Mouse (Mus musculus) MEL (cell line): ENCODE measurements around the gene Sema3a. TPM values are rescaled to one million over a fixed set of nuclear protein-coding genes. Genes with fewer than 3 reads are reported as not detected.

ENCODE experiments used
- DNase-seq: peaks from one replicate; pipeline ENCODE4 v3.0.0; 2011; ENCODE audit warnings: low read depth, low spot score
- H3K27ac ChIP-seq: 2 replicates; pipeline ENCODE4 v1.5.1; 2012; ENCODE audit warnings: low read depth, mild to moderate bottlenecking, control low read depth, low read length, moderate library complexity; ENCODE audit not compliant: control insufficient read depth
- H3K27me3 ChIP-seq, 2 experiments: fragments of 150-350 bp in 1 of 2; sonication (generic) in 1 of 2; 2 replicates each; pipeline ENCODE4 v1.6.1; 2012; ENCODE audit warnings: low read length in 2 of 2, mild to moderate bottlenecking in 2 of 2, improper control_type of control experiment in 1 of 2, moderate library complexity in 1 of 2; ENCODE audit not compliant: insufficient read depth in 2 of 2, control insufficient read depth in 1 of 2
- H3K36me3 ChIP-seq, 2 experiments: 2 replicates each; pipeline ENCODE4 v1.6.1; 2012 to 2014; ENCODE audit warnings: low read length in 2 of 2, improper control_type of control experiment in 1 of 2, inconsistent platforms in 1 of 2, mild to moderate bottlenecking in 1 of 2; ENCODE audit not compliant: insufficient read depth in 2 of 2, control insufficient read depth in 1 of 2
- H3K4me1 ChIP-seq, 2 experiments: fragments of 150-350 bp in 1 of 2; sonication (generic) in 1 of 2; 2 replicates each; pipeline ENCODE4 v1.6.1; 2012; ENCODE audit warnings: low read length in 2 of 2, improper control_type of control experiment in 1 of 2, mild to moderate bottlenecking in 1 of 2; ENCODE audit not compliant: insufficient read depth in 2 of 2, control insufficient read depth in 1 of 2
- H3K4me3 ChIP-seq, 2 experiments: fragments of 150-350 bp in 1 of 2; sonication (generic) in 1 of 2; 2 replicates each; pipeline ENCODE4 v1.5.1; 2012; ENCODE audit warnings: low read depth in 2 of 2, low read length in 2 of 2, mild to moderate bottlenecking in 2 of 2, moderate library complexity in 2 of 2, control low read depth in 1 of 2, improper control_type of control experiment in 1 of 2; ENCODE audit not compliant: control insufficient read depth in 1 of 2, insufficient read depth in 1 of 2
- H3K79me2 ChIP-seq: 2 replicates; pipeline ENCODE4 v1.6.1; 2012; ENCODE audit warnings: mild to moderate bottlenecking, low read length, moderate library complexity; ENCODE audit not compliant: control insufficient read depth, poor library complexity, insufficient read depth
- H3K9ac ChIP-seq: 2 replicates; pipeline ENCODE4 v1.6.1; 2012; ENCODE audit warnings: low read depth, mild to moderate bottlenecking, control low read depth, low read length, moderate library complexity; ENCODE audit not compliant: control insufficient read depth, poor library complexity, severe bottlenecking
- H3K9me3 ChIP-seq: fragments of 150-350 bp; sonication (generic); replicated peaks from 2 replicates; pipeline ENCODE4 v1.6.1; 2012; ENCODE audit warnings: mild to moderate bottlenecking, low read length, improper control_type of control experiment, moderate library complexity; ENCODE audit not compliant: insufficient read depth
- CHD2 ChIP-seq: IDR thresholded peaks from 2 replicates; pipeline ENCODE4 v1.6.1; 2011; ENCODE audit warnings: low read length, improper control_type of control experiment
- CTCF ChIP-seq, 3 experiments: IDR thresholded peaks in 2 of 3; conservative IDR thresholded peaks in 1 of 3; 2 replicates each; pipeline ENCODE4 v1.5.1; 2011 to 2012; ENCODE audit warnings: low read length in 3 of 3, low read depth in 2 of 3, mild to moderate bottlenecking in 2 of 3, improper control_type of control experiment in 1 of 3, inconsistent platforms in 1 of 3, mixed read lengths in 1 of 3, moderate library complexity in 1 of 3; ENCODE audit not compliant: control insufficient read depth in 1 of 3, insufficient read depth in 1 of 3, poor library complexity in 1 of 3, severe bottlenecking in 1 of 3
- E2F4 ChIP-seq: IDR thresholded peaks from 2 replicates; pipeline ENCODE4 v1.6.1; 2011; ENCODE audit warnings: low read depth, low read length, improper control_type of control experiment, borderline replicate concordance
- ELF1 ChIP-seq: IDR thresholded peaks from 2 replicates; pipeline ENCODE4 v1.6.1; 2014; ENCODE audit warnings: low read depth, mild to moderate bottlenecking, inconsistent platforms, low read length, improper control_type of control experiment, moderate library complexity
- GABPA ChIP-seq: IDR thresholded peaks from 2 replicates; pipeline ENCODE4 v1.6.1; 2012; ENCODE audit warnings: low read depth, mild to moderate bottlenecking, inconsistent platforms, low read length, improper control_type of control experiment, moderate library complexity
- GATA1 ChIP-seq: IDR thresholded peaks from 2 replicates; pipeline ENCODE4 v1.6.1; 2011; ENCODE audit warnings: low read depth, low read length, improper control_type of control experiment
- HCFC1 ChIP-seq: IDR thresholded peaks from 2 replicates; pipeline ENCODE4 v1.6.1; 2012; ENCODE audit warnings: low read depth, mild to moderate bottlenecking, inconsistent platforms, low read length, improper control_type of control experiment, moderate library complexity
- JUND ChIP-seq: IDR thresholded peaks from 2 replicates; pipeline ENCODE4 v1.6.1; 2011; ENCODE audit warnings: low read depth, mild to moderate bottlenecking, improper control_type of control experiment, low read length
- MAFK ChIP-seq: IDR thresholded peaks from 2 replicates; pipeline ENCODE4 v1.6.1; 2011; ENCODE audit warnings: low read depth, mild to moderate bottlenecking, low read length, improper control_type of control experiment, borderline replicate concordance
- MAZ ChIP-seq: IDR thresholded peaks from 2 replicates; pipeline ENCODE4 v1.6.1; 2012; ENCODE audit warnings: low read depth, mild to moderate bottlenecking, inconsistent platforms, low read length, improper control_type of control experiment
- MXI1 ChIP-seq: IDR thresholded peaks from 2 replicates; pipeline ENCODE4 v1.6.1; 2011; ENCODE audit warnings: mild to moderate bottlenecking, low read depth, low read length, improper control_type of control experiment
- MYB ChIP-seq: IDR thresholded peaks from 2 replicates; pipeline ENCODE4 v1.6.1; 2011; ENCODE audit warnings: mild to moderate bottlenecking, low read depth, low read length, improper control_type of control experiment
- MYC ChIP-seq: IDR thresholded peaks from 2 replicates; pipeline ENCODE4 v1.6.1; 2011; ENCODE audit warnings: low read depth, mild to moderate bottlenecking, low read length, improper control_type of control experiment, moderate library complexity
- POLR2A ChIP-seq, 2 experiments: IDR thresholded peaks; 2 replicates each; pipeline ENCODE4 v1.6.1; 2011 to 2012; ENCODE audit warnings: low read length in 2 of 2, mild to moderate bottlenecking in 2 of 2, control low read depth in 1 of 2, improper control_type of control experiment in 1 of 2, low read depth in 1 of 2, moderate library complexity in 1 of 2; ENCODE audit not compliant: control insufficient read depth in 1 of 2, insufficient read depth in 1 of 2, poor library complexity in 1 of 2
- POLR2AphosphoS5 ChIP-seq: IDR thresholded peaks from 2 replicates; pipeline ENCODE4 v1.6.1; 2012; ENCODE audit warnings: low read depth, borderline replicate concordance, mild to moderate bottlenecking, inconsistent platforms, low read length, moderate library complexity, mixed read lengths
- SIN3A ChIP-seq: IDR thresholded peaks from 2 replicates; pipeline ENCODE4 v1.6.1; 2012; ENCODE audit warnings: low read length, improper control_type of control experiment, inconsistent platforms
- SMC3 ChIP-seq: IDR thresholded peaks from 2 replicates; pipeline ENCODE4 v1.6.1; 2011; ENCODE audit warnings: low read depth, low read length, improper control_type of control experiment
- TAL1 ChIP-seq: IDR thresholded peaks from 2 replicates; pipeline ENCODE4 v1.6.1; 2012; ENCODE audit warnings: mild to moderate bottlenecking, inconsistent platforms, low read length, moderate library complexity, mixed read lengths
- TBP ChIP-seq: IDR thresholded peaks from 2 replicates; pipeline ENCODE4 v1.8.0; 2011; ENCODE audit warnings: low read depth, low read length, improper control_type of control experiment
- TCF12 ChIP-seq: IDR thresholded peaks from 2 replicates; pipeline ENCODE4 v1.6.1; 2014; ENCODE audit warnings: low read depth, mild to moderate bottlenecking, inconsistent platforms, low read length, improper control_type of control experiment, moderate library complexity
- USF1 ChIP-seq: IDR thresholded peaks from 2 replicates; pipeline ENCODE4 v1.6.1; 2014; ENCODE audit warnings: low read depth, mild to moderate bottlenecking, inconsistent platforms, low read length, improper control_type of control experiment, moderate library complexity
- USF2 ChIP-seq, 2 experiments: IDR thresholded peaks; 2 replicates each; pipeline ENCODE4 v1.6.1; 2011 to 2012; ENCODE audit warnings: improper control_type of control experiment in 2 of 2, low read length in 2 of 2, borderline replicate concordance in 1 of 2, inconsistent platforms in 1 of 2, low read depth in 1 of 2, mild to moderate bottlenecking in 1 of 2; ENCODE audit not compliant: insufficient read depth in 1 of 2
- ZC3H11A ChIP-seq: IDR thresholded peaks from 2 replicates; pipeline ENCODE4 v1.6.1; 2012; ENCODE audit warnings: low read depth, mild to moderate bottlenecking, inconsistent platforms, low read length, improper control_type of control experiment
- ZNF384 ChIP-seq: IDR thresholded peaks from 2 replicates; pipeline ENCODE4 v1.6.1; 2012; ENCODE audit warnings: low read depth, mild to moderate bottlenecking, inconsistent platforms, low read length, improper control_type of control experiment
- polyA plus RNA-seq, 2 experiments: library from polyadenylated mRNA; stranded (reverse) in 1 of 2; unstranded in 1 of 2; fragments of >175 nt in 1 of 2; fragments of >200 nt in 1 of 2; gene quantifications; 2 replicates each; pipeline versions ENCODE4 v1.2.1 to v1.2.4; 2012; ENCODE audit warnings: low replicate concordance in 2 of 2, low read depth in 1 of 2; ENCODE audit not compliant: insufficient read length in 2 of 2, insufficient read depth in 1 of 2, missing spikeins in 1 of 2
- total RNA-seq: library from RNA; depleted of rRNA; stranded (reverse); fragments of 300-350 nt; gene quantifications from 2 replicates; pipeline ENCODE4 v1.2.3, GENCODE M21; 2012

Sema3a gene
- total and polyA plus RNA-seq, 3 experiments: not detected

GRCm38 (mm10) chr5:13573867-13574266 is 448.7 kb downstream of the Sema3a start:
- H3K36me3 ChIP-seq: no peaks in the 10 kb centered on the region
- H3K9ac ChIP-seq: no peak overlapping the region
- H3K4me3 ChIP-seq: no peak overlapping the region
- no peaks in the 10 kb centered on the region for H3K27me3 ChIP-seq
- H3K79me2 ChIP-seq: no peaks in the 10 kb centered on the region
- no peaks in the 10 kb centered on the region for H3K4me1 ChIP-seq
- H3K9me3 ChIP-seq: no peaks in the 10 kb centered on the region; the same call in 1 of the 2 replicates
- no peak for DNase-seq
- TF ChIP-seq CTCF (IDR thresholded peaks at IDR 0.05 in 2 of 3, conservative IDR thresholded peaks at IDR 0.05 in 1 of 3; ENCODE audit: control insufficient read depth in 1 of 3, insufficient read depth in 1 of 3, low read depth in 2 of 3, low read length in 3 of 3, poor library complexity in 1 of 3, severe bottlenecking in 1 of 3) (no peak), MYB (no peak), SMC3 (no peak), ZC3H11A (no peak), ELF1 (no peak), TBP (no peak), E2F4 (no peak), CHD2 (no peak), GATA1 (no peak), HCFC1 (no peak), POLR2A (IDR thresholded peaks at IDR 0.05; ENCODE audit: control insufficient read depth in 1 of 2, insufficient read depth in 1 of 2, low read depth in 1 of 2, low read length in 2 of 2, poor library complexity in 1 of 2) (no peak), TAL1 (no peak), TCF12 (no peak), ZNF384 (no peak), JUND (no peak), MXI1 (no peak), GABPA (no peak)
- no peak overlapping the region for H3K27ac ChIP-seq

- Histone ChIP-seq H3K4me3 (no peak overlapping the region), H3K27ac (no peak overlapping the region), H3K27me3 (no peaks in the 10 kb centered on the region), H3K4me1 (no peaks in the 10 kb centered on the region), H3K79me2 (no peaks in the 10 kb centered on the region), H3K36me3 (no peaks in the 10 kb centered on the region), H3K9ac (no peak overlapping the region), H3K9me3 (no peaks in the 10 kb centered on the region)
- TF ChIP-seq CTCF (IDR thresholded peaks at IDR 0.05 in 2 of 3, conservative IDR thresholded peaks at IDR 0.05 in 1 of 3; ENCODE audit: control insufficient read depth in 1 of 3, insufficient read depth in 1 of 3, low read depth in 2 of 3, low read length in 3 of 3, poor library complexity in 1 of 3, severe bottlenecking in 1 of 3): no peak
- TF ChIP-seq JUND: no peak
- no peak for TF ChIP-seq MAFK
- no peak for TF ChIP-seq TCF12
- TF ChIP-seq MXI1: no peak
- no peak for TF ChIP-seq MYC
- no peak for TF ChIP-seq TBP
- TF ChIP-seq USF2 (IDR thresholded peaks at IDR 0.05; ENCODE audit: borderline replicate concordance in 1 of 2, insufficient read depth in 1 of 2, low read depth in 1 of 2, low read length in 2 of 2): no peak
- no peak for TF ChIP-seq TAL1
- TF ChIP-seq USF1: no peak
- TF ChIP-seq POLR2AphosphoS5: no peak
- TF ChIP-seq GATA1: no peak
- no peak for TF ChIP-seq SIN3A
- no peak for TF ChIP-seq MAZ
- no peak for TF ChIP-seq GABPA
- TF ChIP-seq POLR2A (IDR thresholded peaks at IDR 0.05; ENCODE audit: control insufficient read depth in 1 of 2, insufficient read depth in 1 of 2, low read depth in 1 of 2, low read length in 2 of 2, poor library complexity in 1 of 2): no peak
- no peak for DNase-seq
Observed at GRCm38 (mm10) chr5:13579123-13579522, 453.9 kb downstream of the Sema3a start.
